Mouse (Mus musculus): ENCODE data around the gene Gm10198.

The Gm10198 gene
- long read RNA-seq, experiment 1: 0 reads
- long read RNA-seq, experiment 2: 0 reads

GRCm38 (mm10) chr13:111592485-111592884 is at the start of gene Gm10198:
TSS of gene Gm10198 (plus strand) at chr13:111592785.
- intact Hi-C loops (cut with DNase I): no loop called here

GRCm38 (mm10) chr13:111545286-111545685 is 47.3 kb upstream of the Gm10198 start:
- intact Hi-C loops (cut with DNase I): no loop called here

GRCm38 (mm10) chr13:111552769-111553168 is 39.8 kb upstream of the Gm10198 start:
- intact Hi-C loops (cut with DNase I): no loop called here

GRCm38 (mm10) chr13:111553182-111553581 is 39.4 kb upstream of the Gm10198 start:
- intact Hi-C loops (cut with DNase I): no loop called here

GRCm38 (mm10) chr13:111553941-111554340 is 38.6 kb upstream of the Gm10198 start:
- intact Hi-C loops (cut with DNase I): no loop called here

GRCm38 (mm10) chr13:111555333-111555732 is 37.3 kb upstream of the Gm10198 start:
- intact Hi-C loops (cut with DNase I): no loop called here

- intact Hi-C loops (cut with DNase I): no loop called here
These were observed 36.2 kb upstream of the Gm10198 start for GRCm38 (mm10) chr13:111556375-111556774.

GRCm38 (mm10) chr13:111560152-111560551 is 32.4 kb upstream of the Gm10198 start:
- intact Hi-C loops (cut with DNase I): no loop called here

- intact Hi-C loops (cut with DNase I): no loop called here
These were observed 30.0 kb upstream of the Gm10198 start for GRCm38 (mm10) chr13:111562595-111562994.

- intact Hi-C loops (cut with DNase I): no loop called here
These were observed 18.4 kb upstream of the Gm10198 start for GRCm38 (mm10) chr13:111574196-111574595.

- intact Hi-C loops (cut with DNase I): no loop called here
These were observed 15.4 kb upstream of the Gm10198 start for GRCm38 (mm10) chr13:111577177-111577576.

GRCm38 (mm10) chr13:111580054-111580453 is 12.5 kb upstream of the Gm10198 start:
- intact Hi-C loops (cut with DNase I): no loop called here

GRCm38 (mm10) chr13:111598111-111598510 is 5.5 kb downstream of the Gm10198 start:
- intact Hi-C loops (cut with DNase I): no loop called here

- intact Hi-C loops (cut with DNase I): no loop called here
These were observed 8.8 kb downstream of the Gm10198 start for GRCm38 (mm10) chr13:111601383-111601782.

- intact Hi-C loops (cut with DNase I): no loop called here
These were observed 12.2 kb downstream of the Gm10198 start for GRCm38 (mm10) chr13:111604826-111605225.

GRCm38 (mm10) chr13:111616168-111617125 is 23.9 kb downstream of the Gm10198 start:
- intact Hi-C loops (cut with DNase I): no loop called here

GRCm38 (mm10) chr13:111620433-111620832 is 27.8 kb downstream of the Gm10198 start:
- intact Hi-C loops (cut with DNase I): no loop called here

GRCm38 (mm10) chr13:111622425-111622824 is 29.8 kb downstream of the Gm10198 start:
- intact Hi-C loops (cut with DNase I): no loop called here

- intact Hi-C loops (cut with DNase I): no loop called here
These were observed 30.5 kb downstream of the Gm10198 start for GRCm38 (mm10) chr13:111623112-111623511.

- intact Hi-C loops (cut with DNase I): no loop called here
These were observed 31.5 kb downstream of the Gm10198 start for GRCm38 (mm10) chr13:111624115-111624514.

GRCm38 (mm10) chr13:111634163-111635160 is 41.9 kb downstream of the Gm10198 start:
- intact Hi-C loops (cut with DNase I): no loop called here

GRCm38 (mm10) chr13:111640319-111640718 is 47.7 kb downstream of the Gm10198 start:
- intact Hi-C loops (cut with DNase I): no loop called here
